Mouse (Mus musculus): ENCODE data around the gene Spesp1.

The Spesp1 gene

DNA sequence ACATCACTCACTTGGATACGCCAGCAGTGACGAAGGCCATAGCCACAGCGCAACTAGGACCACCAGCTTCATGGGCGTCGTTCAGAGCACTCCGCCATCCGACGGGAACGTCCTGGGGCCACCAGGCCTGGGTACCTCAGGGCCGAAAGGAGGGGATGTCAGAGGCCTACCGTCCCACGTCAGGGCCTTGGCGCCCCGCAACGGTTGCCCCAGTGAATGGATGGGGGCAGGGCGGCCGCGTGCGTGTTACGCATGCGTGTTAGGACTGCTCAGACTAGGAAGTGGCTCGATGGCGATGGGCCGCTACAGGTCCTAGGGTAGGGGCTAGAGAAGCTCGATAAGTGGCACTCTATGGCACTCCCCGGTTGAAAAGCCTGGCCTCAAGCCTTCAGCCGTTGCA, at the start of gene Spesp1:
Spesp1 (minus strand) TSS at position 218 of the 400 bp plus-strand sequence.
- DNase-seq (ENCODE audit: extremely low spot score, low spot score), result no peak

DNA sequence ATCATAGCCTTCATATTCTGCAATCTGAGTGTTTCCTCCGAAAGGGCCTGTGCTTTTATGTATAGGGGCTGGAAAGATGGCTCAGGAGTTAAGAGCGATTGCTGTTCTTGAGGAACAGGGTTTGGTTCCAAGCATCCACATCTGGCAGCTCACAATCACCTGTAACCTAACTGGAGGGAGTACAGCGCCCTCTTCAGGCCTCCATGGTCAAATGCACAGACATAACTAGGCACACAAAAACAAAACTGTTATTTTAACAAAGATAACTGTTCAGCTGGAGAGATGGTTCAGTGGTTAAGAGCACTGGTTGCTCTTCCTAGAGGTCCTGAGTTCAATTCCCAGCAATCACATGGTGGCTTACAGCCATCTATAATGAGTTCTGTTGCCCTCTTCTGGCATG, 44.0 kb upstream of the Spesp1 start:
- no peak for DNase-seq (ENCODE audit: extremely low spot score, low spot score)

DNA sequence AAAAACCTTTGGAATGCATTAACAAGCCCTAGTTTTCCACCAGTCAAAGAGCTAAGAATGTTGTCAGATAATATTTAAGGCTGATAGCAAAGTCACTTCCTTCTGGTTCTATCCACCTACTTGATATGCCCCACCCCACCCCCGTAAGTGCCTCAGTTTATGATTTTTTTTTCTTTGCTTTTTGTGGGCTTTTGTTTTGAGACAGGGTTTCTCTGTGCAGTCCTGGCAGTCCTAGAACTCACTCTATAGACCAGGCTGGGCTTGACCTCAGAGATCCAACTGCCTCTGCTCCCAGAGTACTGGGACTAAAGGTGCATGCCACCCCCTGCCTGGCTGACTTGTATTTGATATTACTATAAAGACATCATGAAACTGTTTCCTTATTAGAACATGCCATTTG, 41.8 kb upstream of the Spesp1 start:
- no peak for DNase-seq (ENCODE audit: extremely low spot score, low spot score)

DNA sequence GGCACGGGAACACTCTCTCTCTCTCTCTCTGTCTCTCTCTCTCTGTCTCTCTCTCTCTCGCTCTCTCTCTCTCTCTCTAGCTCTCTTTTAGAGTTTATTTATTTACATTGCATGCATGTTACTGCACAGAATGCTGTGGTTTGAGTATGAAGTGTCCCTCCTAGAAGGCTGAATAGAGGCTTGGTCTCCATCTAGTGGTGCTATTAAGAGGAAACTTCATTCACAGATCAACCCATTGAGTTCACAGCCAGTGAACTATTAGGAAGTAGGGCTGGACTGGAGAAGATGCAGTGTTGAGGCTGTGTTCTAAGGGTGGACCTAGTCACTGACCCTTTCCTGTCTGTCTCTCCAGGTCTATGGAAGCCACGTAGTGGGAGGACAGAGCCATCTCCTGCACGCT, 36.7 kb upstream of the Spesp1 start:
- no peak for DNase-seq (ENCODE audit: extremely low spot score, low spot score)

DNA sequence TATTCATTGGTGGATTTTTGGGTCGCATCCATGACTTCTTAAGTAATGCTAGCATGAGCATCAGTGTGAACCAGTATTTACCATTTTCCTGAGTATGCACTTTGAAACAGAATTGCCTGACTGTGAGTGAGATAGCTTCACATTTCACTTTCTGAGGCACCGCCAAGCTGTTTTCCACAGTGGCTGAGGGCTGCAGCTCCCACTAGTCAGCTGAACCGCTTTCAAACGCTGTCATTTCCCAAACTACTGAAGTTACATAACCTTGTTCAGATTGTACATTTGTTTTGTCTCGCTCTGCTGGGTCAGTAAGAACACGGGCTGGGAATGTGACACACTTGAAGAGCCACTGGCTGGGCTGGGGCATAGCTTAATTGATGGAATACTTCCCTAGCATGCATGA, 33.5 kb upstream of the Spesp1 start:
- no peak for DNase-seq (ENCODE audit: extremely low spot score, low spot score)

DNA sequence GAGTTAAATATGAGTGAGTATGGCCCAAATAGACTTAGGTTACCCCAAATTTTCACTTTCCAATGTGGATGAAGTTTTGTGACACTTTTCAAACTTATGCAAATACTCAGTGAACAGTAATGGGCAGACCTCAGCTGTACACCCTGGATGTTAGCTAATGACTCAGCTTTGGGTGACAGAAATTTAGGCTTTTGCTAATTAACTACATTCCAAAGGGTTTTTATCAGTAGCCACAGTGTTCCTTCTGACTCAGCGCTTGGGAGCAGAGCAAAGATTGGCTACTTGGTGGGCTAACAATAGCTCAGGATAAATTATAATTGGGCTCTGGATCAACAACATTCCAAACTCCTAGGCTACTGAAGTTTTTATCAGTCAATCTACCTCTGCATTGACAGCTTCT, 14.9 kb upstream of the Spesp1 start:
- DNase-seq (ENCODE audit: extremely low spot score, low spot score), result no peak

DNA sequence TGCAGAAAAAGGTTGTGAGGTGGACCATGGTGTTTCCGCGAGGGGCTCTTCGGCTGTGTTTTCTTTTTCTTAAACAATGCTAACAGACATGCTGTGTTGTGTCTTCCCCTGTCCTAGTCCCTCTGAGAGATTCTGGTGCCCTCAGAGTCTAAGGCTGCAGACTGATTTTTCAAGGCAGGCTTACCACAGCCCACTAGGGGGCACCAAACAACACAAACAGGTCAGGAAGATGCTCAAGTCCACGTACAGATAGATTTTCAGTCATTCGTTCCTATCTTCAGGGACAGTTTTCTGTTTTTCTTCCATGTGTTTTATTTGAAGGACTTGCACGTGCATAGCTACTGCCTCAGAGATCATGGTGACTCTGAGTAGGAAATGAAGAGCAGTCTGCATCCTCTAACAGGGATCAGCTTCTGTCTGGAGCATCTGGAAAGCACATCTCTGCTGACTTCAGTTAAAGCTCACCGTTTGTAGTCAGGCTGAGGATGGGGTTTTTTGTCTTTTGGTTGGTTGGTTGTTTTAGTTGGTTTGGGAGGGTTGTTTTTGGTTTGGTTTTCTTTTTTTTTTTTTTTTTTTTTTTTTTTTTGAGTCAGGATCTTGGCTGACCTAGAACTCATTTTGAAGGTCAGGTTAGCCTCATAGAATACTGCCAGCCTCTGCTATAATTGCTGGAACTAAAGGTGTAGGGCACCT, 13.1 kb upstream of the Spesp1 start:
- DNase-seq (ENCODE audit: extremely low spot score, low spot score), result peak; percentile 74

DNA sequence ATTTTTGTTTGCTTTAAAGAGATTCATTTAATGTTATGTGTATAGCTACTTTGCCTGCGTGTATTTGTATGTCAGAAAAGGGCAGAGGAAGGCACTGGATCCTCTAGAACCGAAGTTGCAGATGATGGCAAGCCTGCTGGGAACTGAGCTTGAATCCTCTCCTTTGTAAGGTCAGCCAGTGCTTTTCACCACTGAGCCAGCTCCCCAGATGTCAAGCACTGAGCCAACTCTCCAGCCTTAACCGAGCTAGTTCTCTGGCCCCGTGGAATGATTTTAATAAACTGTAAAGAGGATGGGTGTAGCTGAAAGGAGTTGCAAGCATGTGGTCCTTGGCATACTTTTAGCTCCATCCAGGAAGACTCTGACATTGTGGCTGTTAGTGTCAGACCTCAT, 5.6 kb upstream of the Spesp1 start:
- no peak for DNase-seq (ENCODE audit: extremely low spot score, low spot score)

DNA sequence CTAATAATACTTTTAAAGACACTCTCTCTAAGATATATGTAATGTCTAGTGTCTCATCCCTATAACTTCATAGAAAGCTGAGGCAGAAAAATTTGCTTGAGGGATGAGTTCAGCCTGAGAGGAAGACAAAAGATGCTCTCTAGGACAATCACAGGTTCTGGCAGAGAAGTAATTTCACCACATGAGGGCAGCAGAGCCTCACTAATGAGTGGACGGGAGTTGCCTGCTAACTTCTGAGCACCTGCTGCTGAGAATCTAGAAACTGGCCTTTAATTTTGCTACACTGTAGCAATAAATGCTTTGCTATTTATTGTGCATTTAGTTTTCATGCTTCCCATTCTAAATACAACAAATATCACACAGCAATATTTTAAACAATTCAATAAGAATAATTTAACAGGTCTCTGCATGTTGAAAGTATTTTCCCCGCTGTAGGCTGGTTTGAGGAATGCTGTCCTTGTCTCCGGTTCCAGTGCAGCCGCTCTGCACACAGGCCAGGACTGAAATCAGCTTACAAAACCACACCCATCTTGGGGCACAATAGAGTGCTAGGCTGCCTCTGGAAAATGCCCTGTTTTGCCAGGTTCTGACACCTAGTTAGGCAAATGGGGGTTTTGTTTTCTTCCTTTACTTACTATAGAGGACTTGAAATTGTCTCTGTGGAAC, 5.1 kb upstream of the Spesp1 start:
- peak; percentile 75 for DNase-seq (ENCODE audit: extremely low spot score, low spot score)

DNA sequence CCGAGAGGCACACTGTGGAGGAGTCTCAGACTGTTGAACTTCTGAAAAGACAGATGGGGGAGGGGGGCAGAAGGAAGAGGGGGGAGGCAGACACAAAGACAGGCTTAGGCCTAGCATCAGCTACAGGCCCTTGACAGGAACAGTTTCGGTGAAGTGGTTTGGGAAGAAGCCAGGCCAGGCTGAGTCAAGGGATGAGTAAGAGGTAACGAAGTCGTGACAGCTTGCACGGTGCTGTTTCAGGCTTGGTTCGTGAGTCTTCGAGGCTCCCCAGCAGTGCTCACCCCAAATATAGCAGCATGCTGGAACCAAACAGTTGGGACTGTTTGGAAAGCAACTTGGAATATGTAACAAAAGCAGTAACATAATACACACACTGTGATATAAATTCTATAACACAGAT, 2.3 kb upstream of the Spesp1 start:
- no peak for DNase-seq (ENCODE audit: extremely low spot score, low spot score)

DNA sequence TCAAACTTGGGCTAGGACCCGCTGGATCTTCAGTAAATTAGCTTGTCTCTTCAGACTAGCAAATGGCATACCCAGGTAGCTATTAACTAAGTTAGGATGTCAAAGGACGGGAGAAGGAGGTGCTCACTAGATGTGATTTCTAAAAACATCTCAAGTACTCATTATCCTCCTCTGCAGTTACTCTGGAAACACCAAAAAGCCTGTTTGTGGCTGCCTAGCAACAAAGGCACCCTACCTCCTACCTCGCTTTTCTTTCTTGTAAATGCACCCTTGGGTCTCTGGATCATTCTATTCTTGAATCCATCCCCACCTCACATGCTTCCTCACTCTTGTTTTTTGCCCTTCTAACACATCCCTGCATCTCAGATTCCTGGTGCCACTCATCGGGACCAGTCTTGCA, 5.1 kb downstream of the Spesp1 start:
- no peak for DNase-seq (ENCODE audit: extremely low spot score, low spot score)

DNA sequence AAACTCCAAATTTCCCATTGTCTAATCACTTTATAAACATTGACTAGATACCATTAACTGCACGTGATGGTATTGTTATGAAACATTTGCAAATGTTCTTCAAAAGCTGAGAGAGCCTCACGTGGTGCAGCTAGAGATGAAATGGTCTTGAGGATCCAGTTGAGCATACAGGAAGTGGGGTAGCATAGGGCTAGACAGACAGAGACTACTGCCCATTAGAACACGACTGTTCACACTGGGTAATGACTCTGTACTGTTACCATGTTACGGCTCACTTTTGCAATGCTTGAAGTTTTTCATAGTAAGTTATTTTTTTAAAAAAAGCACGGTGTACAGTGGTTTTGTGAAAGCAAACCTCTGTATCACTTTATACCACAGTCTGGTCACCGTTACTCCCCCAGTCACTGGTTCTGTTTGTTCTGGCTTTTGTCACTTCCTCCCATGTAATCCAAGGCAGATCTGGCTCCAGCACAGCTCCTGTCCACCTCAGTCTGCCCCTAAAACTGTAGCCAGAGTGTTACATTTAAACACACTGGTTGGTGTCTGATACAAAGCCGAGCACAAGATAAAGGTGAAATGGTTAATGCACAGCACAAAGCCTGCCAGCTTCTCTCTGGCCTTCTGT, 11.1 kb downstream of the Spesp1 start:
- DNase-seq (ENCODE audit: extremely low spot score, low spot score), result no peak

DNA sequence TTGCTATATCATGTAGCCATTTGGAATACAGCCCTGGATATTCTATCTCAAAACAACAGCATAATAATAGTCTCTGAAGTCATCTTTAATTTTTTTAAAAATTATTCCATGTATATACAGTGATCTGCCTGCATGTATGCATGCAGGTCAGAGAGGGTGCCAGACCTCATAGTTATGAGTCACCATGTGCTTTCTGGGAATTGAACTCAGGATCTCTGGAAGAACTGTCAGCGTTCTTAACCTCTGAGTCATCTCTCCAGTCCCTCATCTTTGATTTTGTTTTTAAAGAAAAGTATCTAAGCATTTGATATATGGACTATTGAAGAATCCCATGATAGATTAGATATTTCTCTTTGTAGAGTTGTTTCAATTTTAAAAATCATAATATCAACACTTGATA, 12.8 kb downstream of the Spesp1 start:
- DNase-seq (ENCODE audit: extremely low spot score, low spot score), result no peak

DNA sequence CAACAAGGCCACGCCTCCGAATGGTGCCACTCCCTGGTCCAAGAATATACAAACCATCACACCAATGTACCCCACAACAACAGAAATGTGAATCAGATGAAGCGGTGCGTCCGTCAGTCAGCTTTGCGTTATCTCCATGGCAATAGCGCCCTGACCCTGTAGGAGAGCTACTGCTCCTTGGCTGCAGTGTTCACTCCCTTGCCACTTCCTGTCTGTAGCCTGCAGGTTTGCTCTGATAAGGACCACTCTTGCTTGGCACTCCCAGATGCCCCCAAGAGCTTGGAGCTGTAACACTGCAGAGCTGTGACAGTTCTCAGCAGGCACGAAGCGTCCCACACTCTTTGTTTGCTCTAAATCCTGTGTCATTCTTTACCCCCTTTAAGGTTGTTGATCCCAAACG, 16.7 kb downstream of the Spesp1 start:
- DNase-seq (ENCODE audit: extremely low spot score, low spot score), result no peak

DNA sequence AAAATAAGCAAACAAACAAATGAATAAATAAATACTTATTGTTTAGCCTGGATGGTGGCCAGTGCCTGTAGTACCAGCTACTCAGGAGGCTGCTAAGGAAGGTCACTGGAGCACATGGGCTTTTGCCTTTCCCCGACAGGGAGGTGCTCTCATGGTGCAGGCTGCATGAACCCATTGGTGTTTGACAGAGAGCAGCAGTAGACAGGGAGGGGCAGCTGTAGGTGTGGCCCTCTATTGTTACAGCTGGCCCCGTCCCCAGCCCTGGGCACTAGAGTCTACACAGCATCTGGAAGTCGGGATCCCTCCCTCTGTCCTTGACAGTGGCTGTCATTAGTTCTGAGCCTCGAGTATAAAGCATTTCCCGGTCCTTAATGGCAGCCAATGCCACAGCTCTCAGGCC, 18.4 kb downstream of the Spesp1 start:
- no peak for DNase-seq (ENCODE audit: extremely low spot score, low spot score)

DNA sequence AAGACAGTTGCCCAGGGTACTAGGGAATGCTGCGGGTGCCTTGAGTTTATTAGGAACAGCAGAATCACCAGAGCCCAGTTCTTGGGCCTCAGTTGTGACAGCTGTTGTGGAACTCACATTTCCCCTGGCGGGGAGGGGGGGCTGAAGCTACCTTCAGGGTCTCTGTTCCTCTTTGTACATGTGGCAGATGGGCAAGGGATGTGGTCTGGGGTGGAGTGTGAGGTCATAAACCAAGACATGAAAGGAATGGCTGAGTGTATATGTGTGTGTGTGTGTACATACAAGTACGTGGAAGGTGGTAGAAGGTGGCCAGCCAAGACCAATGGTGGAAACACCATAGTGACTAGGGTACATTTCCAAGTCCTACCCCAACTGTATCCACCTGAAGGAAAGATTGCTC, 20.6 kb downstream of the Spesp1 start:
- DNase-seq (ENCODE audit: extremely low spot score, low spot score), result no peak

DNA sequence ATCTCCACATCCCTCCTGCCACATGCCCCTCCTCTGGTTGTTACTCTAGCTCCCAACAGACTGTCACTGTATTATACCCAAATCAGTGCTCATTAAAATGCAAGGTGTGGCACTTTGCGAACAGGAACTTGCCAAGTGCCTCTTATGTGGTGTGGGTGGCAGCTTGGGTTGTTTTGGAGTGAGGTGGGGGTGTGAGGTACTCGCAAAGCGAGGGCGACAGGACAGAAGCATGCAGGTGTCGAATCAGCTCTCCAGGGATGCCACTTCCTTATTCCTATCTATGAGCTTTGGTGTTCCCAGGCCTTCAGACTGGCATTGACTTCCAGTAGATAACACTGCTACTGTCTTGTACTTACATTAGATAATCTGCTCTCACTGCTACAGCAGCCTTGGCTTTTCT, 21.0 kb downstream of the Spesp1 start:
- DNase-seq (ENCODE audit: extremely low spot score, low spot score), result no peak

DNA sequence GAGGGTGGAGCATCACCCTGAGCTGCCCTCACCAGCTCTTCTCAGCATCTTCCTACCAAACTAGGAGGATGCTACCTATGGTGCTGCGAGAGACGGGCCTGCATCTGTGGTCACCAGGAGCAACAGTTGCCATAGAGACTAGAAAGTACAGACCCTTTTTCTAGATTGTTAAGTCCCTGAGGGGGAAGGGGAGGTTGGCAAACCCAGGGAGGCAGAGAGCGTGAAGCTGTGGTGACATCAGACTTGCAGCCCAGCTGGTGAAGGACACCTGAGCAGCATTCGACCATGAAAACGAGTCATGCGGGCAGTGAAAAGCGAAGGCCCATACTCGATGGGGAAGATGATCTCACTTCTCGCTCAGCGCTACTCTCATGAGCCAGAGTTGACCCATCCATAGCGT, 24.0 kb downstream of the Spesp1 start:
- DNase-seq (ENCODE audit: extremely low spot score, low spot score), result no peak

DNA sequence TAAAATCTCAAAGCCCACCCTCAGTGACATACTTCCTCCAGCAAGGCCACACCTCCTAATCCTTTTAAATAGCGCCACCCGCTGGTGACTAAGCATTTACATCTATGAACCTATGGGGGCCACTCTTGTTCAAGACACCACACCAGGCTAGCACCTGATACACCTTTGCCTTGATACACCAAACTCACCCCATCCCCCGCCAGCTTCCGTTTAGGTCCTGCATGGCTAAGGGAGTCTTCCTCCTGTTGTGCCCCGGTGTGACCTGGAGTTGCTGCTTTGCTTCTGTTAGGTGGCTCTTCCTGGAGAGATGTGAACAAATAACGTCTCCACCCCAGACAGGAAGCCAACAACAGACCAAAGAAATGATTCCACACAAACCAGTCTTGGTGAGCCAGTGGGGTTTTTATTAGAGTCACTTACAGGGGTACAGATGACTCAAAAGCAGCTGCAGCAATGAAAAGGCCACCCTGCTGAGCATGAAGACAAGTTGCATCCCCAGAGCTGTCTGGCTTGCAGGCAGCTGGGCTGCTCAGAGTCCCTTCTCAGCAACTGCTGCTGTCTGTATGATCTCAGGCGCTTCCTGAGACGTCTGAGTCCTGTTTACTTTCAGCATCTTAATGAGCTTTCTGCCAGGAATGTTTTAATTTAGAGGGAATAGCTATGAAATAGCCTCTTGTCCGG, 26.0 kb downstream of the Spesp1 start:
- DNase-seq (ENCODE audit: extremely low spot score, low spot score), result no peak

DNA sequence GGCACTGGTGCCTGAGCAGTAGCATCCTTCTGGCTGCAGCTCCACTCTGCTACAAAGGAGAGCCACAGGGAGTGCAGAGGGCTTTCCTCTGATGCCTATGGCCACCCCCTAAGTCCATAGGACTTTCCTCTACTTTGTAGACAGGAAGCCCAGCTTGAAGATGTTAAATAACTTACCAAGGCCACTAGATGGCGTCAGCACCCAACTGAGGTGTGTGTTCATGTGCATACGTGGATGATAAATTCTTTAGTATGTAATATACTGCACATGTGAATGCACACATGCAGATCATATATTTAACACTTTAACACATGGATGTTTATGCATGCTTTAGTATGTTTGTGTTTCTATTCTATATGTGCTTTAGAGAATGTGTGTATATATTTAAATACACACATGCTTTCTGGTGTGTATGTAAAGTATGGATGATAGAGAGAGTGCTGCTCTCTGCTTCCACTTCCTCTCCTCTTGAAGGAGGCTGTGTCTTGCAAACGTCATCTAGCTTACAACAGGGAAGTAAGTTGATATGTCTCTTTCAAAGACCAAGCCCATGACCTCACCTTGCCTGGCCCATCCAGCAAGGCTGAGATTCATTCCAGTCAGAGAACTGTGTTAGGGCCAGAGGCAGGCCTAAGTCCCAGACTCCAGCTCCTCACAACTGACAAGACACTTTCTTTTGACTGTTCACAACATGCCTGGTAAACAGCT, 28.1 kb downstream of the Spesp1 start:
- no peak for DNase-seq (ENCODE audit: extremely low spot score, low spot score)

DNA sequence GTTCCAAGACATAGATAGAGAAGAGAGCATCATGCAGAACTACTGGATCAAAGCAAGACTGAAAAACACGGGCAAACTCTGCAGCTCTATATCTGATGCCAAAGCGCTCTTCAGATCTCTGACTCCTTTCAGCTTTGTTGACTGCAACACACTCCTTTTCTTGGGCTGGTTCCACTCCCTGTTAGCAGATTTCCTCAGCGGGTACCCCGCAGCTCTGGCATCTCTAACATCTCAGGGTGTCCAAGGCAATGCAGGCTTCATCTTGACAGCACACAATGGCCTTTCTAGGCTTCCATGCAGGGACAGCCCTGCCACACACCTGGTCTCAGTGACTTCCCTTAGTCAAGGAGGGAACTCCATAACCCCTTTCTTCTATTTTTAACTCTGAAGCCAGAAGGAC, 31.7 kb downstream of the Spesp1 start:
- no peak for DNase-seq (ENCODE audit: extremely low spot score, low spot score)

Data from neural tube, embryonic 10.5 days (tissue).